Mouse (Mus musculus): ENCODE measurements around the gene Ino80d.

GRCm38 (mm10) chr1:63080277-63080676, 34.2 kb downstream of the Ino80d start:
- TF ChIP-seq ZC3H11A (IDR thresholded peaks at IDR 0.05; ENCODE audit: borderline replicate concordance, low read depth, low read length) (no peak), MAFK (IDR thresholded peaks at IDR 0.05; ENCODE audit: insufficient read depth, low read depth, low read length) (no peak), ZNF384 (IDR thresholded peaks at IDR 0.05; ENCODE audit: low read depth, low read length) (no peak), CHD2 (IDR thresholded peaks at IDR 0.05; ENCODE audit: low read depth, low read length) (no peak), HCFC1 (IDR thresholded peaks at IDR 0.05; ENCODE audit: borderline replicate concordance, insufficient read depth, low read length) (no peak)
